Mouse (Mus musculus): ENCODE results near the gene Fkbp9.

- TF ChIP-seq CTCF (IDR thresholded peaks at IDR 0.05; ENCODE audit: extremely low read depth, insufficient read length, insufficient replicate concordance, low read depth, low read length) (no peak), POLR2A (IDR thresholded peaks at IDR 0.05; ENCODE audit: low read depth, low read length) (no peak)
Observed at GRCm38 (mm10) chr6:56837621-56838020, 5.8 kb downstream of the Fkbp9 start.

All from small intestine, adult 2 months (tissue).